Mouse (Mus musculus) gastrocnemius, postnatal 4 days (tissue): ENCODE measurements around the gene Popdc2. TPM values are rescaled to one million over a fixed set of nuclear protein-coding genes. Genes with fewer than 3 reads are reported as not detected.
A peak's percentile ranks its signal among the peaks of the same experiment; 100 is the strongest.

ENCODE experiments used
- DNase-seq, 2 experiments: peaks; one replicate each; pipeline ENCODE4 v3.0.0; 2021 to 2022; ENCODE audit warnings: low spot score in 2 of 2, mixed read lengths in 2 of 2
- total RNA-seq, 2 experiments: library from RNA; stranded (reverse); gene quantifications; 2 replicates each; pipeline ENCODE4 v1.2.3; 2021

The Popdc2 gene
- total RNA-seq, 2 experiments from 2014 or later = 42.5 to 57.1 TPM

DNA sequence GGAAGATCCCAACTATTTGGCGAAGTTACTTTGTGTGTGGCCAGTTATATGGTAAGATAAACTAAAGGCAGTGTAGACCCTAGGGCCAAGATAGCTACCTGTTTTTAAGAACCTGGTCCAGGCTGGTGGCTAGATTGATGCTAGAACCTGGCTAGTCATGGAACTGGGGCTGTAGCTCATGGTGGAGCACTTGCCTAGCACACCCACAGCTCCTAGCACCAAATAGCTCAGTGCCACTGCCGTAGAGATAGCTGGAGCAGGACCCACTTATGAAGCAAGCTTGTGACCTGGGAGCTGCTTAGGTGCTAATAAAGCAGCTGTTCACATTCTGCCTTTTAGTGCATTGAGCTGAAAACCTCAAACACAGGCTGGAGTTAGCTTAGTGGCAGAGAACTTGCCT, 8.4 kb upstream of the Popdc2 start:
- DNase-seq = no peak

DNA sequence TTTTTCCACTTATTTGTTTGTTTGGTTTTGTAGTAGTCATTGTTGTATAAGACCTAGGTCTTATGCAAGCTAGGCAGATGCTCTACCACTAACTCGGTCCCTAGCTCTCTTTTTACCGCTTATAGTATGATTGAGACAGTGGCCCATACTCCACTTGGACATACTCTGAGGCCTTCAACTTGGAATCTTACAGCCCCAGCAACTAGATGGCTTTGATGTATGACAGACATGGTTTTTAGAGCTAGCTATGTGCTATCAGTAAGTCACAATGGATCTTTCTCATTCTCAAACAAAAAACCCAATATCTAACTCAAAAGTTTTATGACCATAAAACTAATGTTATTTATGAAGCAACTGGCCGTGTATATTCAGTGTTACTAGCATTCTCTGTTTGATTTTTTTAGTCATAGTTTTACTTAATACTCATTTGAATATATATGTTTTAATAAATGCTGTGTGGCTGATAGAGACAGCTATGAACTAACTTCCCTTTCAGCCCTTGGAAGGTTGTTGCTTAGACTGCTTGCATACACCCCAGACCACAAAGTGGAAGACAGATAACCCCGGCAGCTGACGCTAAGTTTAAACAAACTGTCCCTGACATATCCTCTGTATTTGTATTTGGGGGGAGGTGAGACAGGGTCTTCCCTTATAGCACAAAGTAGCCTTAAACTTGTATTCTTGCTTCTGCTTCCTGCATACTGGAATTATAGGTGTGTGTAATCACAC, 7.7 kb upstream of the Popdc2 start:
- DNase-seq = no peak

DNA sequence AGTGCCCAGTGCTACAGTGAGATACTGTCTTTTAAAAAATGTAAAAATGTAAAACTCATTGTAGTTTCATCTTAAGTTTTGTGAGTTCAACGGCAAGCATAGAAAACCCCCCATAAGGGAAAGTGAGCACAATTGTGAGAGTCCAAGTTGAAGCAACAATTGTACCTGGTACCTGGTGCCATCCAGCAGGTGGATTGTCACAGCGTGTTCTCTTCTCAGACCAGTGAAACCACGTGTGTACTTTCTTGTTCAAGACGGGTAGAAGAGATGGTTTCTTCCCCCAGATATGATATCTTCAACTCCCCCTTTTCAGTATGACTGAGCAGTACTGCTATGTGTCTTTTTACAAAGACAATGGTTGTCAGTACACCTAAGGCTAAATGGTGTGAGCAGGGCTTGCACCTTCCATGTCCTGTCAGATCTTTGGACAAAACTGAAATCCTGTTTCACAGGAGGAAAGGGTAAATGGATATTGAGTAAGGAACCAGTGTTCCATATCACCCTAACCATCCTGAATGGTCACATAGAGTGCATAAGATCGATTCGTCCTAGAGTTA, 3.7 kb upstream of the Popdc2 start:
- no peak for DNase-seq

DNA sequence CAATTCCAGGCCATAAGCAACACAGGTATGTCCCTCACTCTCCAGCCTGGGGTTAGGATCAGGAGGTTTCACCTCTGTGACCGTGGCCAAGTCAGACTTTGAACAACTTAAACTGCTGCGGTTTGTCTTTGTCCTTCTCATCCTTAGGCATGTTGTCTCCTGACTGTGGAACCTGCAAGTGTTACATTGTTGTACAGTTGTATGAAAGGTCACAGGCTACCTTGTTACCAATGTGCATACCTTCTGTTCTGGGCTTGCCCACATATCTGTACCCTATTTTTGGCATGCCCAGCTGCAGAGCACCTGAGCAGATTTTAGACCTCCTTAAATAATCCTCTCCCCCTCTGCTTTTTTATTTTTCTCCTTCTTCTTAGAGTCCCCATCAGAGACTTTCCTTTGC, 2.8 kb upstream of the Popdc2 start:
- DNase-seq = no peak

DNA sequence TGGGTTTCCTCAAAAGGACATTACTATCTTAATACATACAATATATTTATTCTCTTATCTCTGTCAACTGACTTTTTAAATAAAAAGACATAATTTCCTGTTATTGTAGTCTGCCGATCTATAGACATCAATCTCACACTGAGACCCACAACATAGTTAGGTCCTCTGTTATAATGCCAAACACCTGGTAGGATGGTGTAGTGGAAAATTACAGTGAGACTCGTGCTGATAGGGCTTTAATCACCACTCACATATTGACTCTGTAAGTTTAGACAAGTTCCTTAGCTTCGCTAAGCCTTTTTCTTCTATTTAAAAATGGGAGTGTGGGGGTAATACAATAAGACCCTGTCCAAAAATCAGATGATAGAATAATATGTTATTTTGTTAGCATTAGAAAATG, 2.2 kb upstream of the Popdc2 start:
- no peak for DNase-seq

DNA sequence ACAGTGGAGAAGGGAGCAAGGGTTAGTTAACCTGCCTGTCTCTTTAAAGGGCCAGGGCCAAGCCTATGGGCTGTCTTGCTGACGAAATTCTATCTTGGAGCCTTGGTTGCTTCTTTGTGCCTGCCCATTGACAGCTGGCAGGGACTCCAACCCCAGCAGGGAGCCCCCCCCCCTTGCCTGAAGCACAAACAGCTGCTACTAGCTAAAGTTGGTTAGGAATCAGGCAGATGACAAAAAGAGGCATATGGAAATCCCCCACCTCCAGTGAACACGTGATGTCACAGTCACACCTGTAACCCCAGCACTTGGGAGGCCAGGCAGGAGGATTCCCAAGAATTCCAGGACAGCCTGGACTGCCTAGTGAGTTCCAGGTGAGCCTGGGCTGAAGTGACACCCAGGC, 1.7 kb upstream of the Popdc2 start:
- no peak for DNase-seq

DNA sequence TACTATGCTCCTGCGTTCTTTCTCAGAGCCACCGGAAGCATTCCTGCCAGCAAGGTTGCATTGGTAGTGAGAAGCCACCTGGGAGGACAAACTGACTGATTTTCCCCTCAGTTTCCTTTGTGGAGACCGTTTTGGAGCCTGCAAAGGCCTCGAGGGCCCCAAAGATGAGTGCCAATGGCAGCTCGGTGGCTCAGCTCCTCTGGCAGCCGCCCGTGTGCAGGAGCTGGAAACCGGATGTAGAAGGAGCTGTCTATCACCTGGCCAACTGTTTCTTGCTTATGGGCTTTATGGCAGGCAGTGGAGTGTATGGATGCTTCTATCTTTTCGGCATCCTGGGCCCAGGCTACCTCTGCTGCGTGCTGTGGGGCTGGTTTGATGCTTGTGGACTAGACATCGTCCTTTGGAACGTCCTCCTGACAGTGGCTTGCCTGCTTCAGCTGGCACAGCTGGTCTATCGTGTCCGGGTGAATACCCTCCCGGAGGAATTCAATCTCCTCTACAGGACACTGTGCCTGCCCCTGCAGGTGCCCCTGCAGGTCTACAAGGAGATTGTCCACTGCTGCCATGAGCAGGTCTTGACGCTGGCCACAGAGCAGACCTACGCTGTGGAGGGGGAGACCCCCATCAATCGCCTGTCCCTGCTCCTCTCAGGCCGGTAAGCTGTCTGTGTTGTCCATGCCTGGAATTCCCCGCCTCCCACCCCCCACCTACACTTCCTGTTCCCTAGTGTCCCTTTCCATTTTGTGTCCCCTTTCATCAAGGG, 665 bp downstream of the Popdc2 start:
- no peak for DNase-seq

DNA sequence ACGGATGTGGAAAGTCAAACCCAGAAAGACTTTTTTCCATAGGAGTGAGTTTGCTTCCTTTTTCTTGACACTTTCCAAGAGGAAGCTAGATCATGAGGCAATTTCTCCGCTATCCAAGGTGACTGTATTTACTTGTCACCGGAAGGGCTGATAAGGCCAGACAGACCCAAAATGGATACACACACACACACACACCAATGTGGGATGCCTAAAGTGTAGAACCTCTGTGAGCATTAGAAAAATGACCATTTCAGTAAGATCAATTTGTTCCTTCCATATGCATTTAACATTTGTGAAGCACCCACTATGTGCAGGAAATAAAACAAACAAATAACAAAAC, 1.2 kb downstream of the Popdc2 start:
- DNase-seq = no peak

DNA sequence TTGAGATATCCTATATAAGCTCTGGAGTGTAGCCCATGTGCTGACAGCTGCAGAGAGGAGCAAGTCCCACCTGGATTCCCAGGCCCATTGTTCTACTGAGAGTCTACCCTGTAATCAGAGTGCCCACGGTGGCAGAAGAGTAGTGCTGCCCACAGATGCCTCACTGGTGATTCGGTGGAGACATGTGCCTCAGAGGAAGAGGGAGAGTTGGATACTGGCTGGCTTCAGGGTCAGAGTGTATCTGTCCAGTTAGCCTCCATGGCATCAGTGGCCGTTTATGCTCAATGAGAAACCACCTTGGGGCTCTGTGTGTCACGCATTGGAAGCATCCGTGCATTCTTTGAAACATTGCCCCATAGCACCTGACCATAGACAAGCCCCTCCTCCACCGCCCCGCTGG, 1.6 kb downstream of the Popdc2 start:
- DNase-seq = no peak

DNA sequence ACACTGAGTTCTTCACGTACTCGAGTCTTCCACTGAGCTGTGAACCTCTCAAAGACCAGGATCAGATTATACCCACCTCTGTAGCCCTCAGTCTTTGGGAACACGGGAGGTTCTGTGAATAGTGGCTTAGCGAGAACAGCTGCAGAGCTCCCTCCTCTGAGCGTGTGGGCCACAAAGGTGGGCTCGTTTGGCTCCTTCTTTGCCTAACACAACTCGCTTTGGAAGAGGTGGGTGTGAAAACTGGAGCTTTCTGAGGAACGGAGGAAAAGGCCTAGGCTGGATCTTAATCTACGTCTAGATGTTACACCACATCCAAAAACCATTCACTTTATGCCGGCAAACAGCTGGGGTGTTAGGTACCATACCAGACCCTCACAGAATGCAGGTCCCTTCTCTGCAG, 3.4 kb downstream of the Popdc2 start:
- no peak for DNase-seq

DNA sequence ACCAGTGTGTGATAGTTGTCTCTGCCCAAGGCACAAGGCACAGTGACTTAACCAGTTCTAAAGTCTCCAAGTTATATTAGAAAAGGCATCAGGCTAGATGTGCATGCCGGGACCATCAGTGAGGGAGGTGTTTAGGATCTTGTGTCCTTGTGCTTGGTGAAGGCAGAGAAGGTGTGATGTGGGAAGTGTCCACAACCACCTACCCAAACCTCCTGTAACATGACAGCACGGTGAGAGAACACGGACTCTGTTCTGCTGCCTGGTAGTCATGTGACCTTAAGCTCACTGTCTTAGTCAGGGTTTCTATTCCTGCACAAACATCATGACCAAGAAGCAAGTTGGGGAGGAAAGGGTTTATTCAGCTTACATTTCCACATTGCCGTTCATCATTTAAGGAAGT, 4.2 kb downstream of the Popdc2 start:
- DNase-seq = no peak

DNA sequence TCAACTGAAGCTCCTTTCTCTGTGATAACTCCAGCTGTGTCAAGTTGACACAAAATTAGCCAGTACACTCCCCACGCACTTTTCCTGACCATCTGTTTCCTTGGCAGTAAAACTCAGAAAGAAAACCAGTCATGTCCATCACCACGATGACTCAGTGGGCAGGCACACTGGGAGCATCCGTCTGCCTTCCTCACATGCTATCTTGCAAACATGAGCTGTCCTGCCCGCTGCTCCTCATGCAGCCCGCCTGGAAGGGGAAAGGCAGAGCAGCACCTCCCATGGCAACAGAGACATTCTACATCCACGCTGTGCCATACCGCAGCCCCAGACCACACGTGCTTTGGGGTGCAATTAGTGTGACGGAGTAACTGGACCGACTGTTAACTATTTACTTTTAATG, 6.3 kb downstream of the Popdc2 start:
- no peak for DNase-seq

DNA sequence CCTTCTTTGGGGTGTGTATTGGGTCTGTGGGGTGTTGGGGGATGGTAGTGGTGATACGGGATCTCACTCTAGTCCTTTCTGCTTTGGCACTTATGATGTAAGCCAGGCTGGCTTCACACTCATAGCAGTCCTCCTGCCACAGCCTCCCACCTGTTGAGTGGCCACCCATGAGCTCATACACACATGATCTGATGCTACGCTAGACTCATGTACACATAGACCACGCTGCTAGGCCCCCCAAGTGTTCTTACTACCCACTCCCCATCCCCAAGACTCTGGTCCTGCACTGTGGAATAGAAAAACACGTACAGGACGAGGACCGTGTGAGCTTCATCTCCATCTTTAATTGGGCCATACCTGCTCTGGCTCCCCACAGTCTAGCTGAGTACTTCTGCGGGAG, 7.0 kb downstream of the Popdc2 start:
- no peak for DNase-seq

DNA sequence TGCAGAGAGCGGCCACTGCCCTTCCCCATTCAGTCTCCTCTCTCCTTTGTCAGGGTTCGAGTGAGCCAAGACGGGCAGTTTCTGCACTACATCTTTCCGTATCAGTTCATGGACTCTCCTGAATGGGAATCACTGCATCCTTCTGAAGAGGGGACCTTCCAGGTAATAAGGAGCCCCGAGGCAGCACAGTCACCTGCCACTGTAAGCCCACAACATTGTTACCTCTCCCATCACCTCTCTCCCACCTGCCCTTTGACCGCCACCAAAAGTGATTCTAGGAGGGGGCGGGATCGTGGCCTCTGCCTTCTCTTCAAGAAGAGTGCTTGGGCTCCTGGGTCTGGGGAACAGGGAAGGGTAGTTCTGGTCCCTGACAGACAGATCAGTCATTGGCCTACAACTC, 7.4 kb downstream of the Popdc2 start:
- no peak for DNase-seq

DNA sequence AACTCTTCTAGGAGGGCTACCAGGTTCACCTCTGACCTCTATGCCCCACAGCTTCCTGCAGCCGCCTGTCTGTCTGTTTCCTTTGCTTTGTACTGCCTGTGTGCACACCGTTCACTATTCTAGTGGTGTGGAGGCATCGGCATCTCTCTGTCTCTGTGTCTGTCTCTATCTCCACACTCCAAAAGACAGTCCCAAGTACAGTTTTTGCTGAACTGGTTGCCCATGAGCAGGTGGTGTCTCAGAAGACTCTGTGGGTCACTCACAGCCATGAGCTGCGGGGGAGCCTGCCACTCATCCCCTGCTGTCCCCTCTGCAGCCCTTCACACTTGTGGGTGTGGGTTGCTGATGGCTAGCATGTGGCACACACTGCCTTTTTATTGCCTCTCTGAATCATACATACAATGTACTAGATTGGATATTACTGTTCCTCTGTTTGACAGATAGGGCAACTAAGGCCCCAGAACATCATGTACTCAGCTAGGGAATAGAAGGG, 8.0 kb downstream of the Popdc2 start:
- no peak for DNase-seq

DNA sequence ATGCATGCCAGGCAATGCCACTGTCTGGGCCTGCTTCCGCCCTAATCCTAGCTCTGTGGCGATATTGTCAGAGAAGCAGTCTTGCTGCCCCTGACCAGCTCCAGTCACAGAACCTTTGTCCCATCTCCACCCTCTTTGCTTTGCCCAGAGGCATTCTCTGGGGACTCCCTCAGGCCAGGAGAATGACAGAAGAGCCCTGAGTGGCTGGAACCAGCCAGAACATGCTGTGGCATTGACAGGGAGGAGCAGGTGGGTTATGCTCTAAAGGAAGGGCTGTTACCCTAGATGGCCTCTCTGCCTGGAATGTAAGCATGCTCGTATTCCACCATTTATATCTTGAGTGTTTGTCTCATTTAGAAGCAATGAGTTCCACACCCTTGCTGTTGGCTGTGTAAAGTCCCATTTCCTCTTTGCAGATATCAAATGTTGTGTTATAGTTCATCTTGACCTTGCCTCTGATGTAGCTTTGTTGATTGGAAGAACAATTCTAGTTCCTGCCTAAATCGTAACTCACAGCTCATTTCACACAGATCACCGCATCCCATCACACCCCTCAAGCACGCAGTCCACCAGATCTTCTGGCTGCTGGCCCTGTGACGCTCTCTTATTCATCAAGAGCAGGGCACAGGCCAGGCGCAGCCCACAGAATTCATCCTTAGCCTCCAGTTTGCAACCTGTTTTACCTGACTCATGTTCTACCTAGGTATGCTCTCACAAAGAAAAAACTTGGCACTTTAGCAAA, 8.8 kb downstream of the Popdc2 start:
- peak in 1 of 2 experiments; percentile 52 for DNase-seq

DNA sequence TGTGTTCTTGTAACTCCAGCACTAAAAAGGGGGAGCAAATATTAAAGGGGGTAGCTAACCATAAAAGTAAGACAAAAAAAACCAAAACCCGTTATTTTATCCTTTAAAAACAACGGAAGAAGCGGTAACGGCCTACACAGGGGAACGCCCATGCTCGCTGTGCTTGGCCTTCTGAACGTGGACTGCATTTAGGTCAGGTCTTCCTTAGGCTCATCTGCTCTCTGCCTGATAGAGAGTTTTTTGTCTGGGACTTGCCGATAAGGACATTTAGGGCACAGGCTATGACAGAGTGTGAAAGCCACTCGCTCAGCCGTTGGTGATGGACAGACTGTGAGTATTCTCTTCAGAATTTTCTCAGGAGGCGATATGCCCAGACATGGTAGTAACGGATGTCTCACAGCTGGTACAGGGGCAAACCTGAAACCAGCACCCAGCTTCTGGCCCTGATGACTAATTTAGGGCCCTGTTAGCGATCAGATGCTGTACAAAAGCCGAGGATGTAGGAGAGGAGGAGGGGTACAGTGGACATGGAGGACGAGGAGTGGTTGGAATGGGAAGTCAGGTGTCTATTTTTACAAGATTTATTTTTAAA, 9.8 kb downstream of the Popdc2 start:
- DNase-seq = no peak

DNA sequence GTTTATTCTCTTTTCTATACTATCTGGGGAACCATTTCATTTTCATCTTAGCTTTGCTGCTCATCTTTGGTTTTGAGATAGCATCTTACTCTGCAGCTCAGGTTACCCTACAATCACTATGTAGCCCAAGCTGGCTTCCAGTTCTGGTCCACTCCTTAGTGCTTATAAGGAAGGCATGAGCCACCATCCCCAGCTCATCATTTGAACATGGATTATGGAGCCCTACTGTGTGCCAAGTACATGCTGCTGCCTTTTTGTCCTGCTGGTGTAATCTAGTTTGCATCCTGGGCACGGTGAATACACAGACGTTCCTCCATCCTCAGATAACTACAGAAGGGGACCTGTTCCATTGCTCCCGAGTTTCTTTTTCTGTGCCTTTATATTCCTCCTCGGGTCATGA, 10.9 kb downstream of the Popdc2 start:
- DNase-seq = no peak

DNA sequence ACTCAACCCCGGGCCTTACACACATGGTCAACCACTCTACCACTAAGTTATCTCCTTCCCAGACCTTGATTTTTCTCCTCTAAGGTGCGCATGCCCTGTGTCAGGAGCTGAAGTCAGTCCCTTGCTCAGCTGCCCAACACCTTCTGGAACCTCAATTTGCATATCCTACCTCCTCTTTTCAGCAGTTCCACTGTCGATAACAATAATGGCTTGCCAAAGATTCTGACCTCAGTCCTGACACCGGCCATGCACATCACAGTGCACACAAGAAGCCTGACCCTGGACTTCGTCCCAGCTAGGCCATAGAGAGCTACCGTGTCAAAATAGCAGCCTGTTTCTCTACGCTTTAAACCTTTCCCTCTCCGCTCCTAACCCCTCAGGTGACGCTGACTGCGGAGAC, 11.4 kb downstream of the Popdc2 start:
- no peak for DNase-seq

DNA sequence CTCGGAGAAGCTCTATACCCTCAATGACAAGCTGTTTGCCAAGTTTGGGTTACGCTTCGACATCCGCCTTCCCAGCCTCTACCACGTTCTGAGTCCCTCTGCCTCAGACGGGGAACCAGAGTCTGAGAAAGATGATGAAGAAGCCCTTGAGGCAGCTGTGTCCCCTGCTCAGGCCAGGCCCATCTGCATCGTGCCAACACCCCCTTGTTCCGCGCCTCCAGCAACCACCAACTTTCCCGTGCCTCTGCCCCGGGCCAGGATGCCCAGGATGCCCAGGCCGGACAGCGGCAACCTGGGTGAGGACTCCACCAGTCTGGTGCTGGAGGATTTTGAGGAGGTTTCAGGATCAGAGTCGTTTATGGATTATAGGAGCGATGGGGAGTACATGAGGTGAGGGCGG, 11.9 kb downstream of the Popdc2 start:
- DNase-seq = no peak

DNA sequence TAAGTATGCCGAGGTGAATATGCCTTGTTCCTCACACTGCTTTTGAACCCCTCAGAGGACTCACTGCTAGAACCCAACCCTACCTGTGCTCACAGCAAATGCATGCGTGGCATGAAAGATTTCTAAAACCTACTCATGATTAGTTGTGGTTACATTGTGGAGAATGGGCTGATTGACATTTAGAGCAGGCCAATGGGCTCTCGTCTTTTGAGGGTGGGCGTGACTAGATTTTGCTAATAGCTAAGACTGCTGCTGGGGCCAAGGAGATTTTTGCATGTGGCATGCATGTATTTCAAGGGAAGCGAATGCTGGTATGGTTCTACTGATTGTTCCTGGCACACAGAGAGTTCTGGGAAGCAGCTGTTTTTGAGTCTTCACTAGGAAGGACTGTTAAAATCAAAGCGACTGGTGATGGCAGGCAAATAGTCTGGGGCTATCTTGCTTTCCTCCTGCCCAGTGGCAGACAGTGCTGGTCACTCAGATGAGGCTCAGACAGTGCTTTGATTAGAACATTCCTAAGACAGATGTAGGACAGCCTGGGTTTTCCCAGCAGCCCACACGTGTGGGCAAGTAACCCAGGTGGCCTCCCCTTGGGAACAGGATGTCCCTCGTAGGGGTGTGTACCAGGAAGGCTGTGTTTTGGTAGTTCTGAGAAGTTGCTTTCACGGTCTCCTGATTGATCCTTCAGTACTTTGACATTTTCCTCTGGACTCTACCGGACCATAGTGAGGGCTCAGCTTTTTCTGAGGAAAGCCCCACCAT, 12.6 kb downstream of the Popdc2 start:
- DNase-seq = no peak
